Mouse (Mus musculus) heart, adult 8-10 months (tissue): ENCODE measurements at regions not wholly inside any gene's neighbourhood (a gene's known extent, or its start where the extent isn't known, plus 50 kb on each side); places are given as distances from the start of the nearest gene placed in this dataset. TPM values are rescaled to one million over a fixed set of nuclear protein-coding genes. Genes with fewer than 3 reads are reported as not detected.

Experiments
- DNase-seq: peaks from one replicate; pipeline ENCODE4 v3.0.0; 2022; ENCODE audit warnings: low spot score
- microRNA-seq: library from miRNA; unstranded; fragments of <30 nt; microRNA quantifications from one replicate; pipeline ENCODE4 v1.2.0, GENCODE M21; 2022

- DNase-seq, result no peak
These were observed 1132.2 kb upstream of the A1bg start for GRCm38 (mm10) chr15:62055011-62055410.

- no peak for DNase-seq
These were observed 1130.8 kb upstream of the A1bg start for GRCm38 (mm10) chr15:62053420-62054239.

- no peak for DNase-seq
These were observed 1126.6 kb upstream of the A1bg start for GRCm38 (mm10) chr15:62049416-62049815.

- no peak for DNase-seq
These were observed 1126.2 kb upstream of the A1bg start for GRCm38 (mm10) chr15:62048981-62049380.

- no peak for DNase-seq
These were observed 1123.5 kb upstream of the A1bg start for GRCm38 (mm10) chr15:62046276-62046675.

DNA sequence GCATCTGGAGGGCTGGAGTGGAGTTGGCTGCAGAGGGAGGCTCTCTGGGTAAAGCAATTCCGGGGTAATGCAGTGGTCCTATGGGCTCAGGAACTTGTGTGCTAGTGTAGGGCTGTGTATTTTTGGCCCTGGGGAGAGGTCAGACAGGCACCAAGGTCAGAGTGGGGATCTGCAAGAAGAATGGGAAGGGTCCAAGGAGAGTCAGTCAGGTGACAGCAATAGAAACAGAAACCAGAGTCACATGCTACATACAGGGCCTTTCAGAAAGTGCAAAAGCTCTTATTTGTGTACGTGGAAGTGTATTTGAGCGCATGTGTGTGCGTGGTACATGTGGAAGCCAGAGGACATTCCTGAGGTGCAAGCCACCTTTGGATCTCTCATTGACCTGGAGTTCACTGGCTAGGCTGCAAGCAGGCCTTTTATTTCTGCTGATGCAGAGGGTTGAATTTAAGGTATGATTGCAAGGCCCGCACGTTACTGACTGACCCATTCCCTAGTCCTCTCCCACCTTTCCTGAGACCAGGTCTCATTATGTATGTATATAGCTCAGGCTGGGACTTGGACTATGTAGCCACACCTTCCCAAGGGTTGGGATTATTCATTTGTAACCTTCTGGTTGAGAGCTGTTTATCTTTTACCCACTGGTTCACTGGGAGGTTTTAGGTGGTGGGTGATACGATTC, 1122.0 kb upstream of the A1bg start:
- DNase-seq, result no peak

DNA sequence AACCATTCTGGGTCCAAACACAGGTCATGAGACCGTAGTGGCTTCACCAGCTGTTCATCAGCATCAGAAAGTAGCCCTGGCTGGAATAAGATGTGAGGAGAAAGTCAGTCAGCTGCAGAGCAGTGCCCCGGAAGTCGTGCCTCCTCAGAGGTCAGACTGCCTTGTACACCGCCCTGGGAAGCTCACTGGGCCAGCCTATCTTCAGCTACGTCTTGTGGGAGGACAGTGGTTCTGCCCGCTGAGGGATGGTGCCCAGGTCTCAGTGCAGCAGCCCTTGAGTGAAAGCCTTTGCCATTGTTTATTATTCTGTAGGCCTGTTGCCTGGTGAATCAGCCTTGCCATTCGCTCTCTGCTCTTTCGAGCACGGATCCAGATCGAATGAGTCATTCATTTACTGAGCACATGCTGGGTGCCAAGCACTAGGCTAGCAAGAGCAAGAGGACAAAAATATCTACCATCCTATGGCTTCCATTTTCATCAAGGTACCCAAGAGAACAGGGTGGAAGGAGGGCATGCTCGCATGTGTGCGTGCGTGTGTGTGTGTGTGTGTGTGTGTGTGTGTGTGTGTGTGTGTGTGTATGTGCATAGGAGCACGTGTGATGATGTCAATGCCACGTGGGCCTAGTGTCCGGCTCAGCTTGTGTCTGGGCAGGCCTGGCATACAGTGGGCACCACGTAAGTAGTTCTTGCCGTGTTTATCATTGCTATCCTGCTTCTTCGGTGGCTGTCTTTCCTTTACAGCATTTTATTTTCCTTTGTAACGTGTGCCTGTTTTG, 1121.0 kb upstream of the A1bg start:
- peak; percentile 48 for DNase-seq

DNA sequence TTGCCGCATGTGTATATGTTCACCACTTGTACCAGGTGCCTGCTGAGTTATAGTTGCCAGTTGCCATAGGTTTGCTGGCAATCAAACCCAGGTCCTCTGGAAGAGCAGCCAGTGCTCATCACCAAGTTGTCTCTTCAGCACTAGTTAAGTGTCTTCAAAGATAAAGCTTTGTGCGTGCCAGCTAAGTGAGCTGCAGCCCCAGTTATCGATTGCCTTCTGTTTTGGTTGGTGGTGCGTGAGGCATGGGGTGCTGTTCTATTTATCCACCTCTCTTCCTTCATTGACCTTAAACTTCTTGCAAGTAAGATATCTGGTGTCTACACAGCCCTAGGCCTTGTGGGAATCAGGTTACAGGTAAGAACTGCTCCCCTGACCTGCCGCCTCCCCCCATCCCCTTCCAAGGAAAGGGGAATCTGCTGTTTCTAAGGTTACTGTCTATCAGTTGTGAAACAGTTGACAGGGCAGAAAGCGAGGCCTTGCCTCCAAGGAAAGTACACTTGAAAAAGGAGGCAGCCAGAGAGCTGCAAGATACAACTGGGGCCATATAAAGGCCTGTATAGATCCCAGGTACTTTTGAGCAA, 1120.2 kb upstream of the A1bg start:
- no peak for DNase-seq

Small RNAs in the stretch of these regions (microRNA-seq; reads per million reads assigned to microRNA genes)
- not detected for gene Gm24810
